Mouse (Mus musculus): Measurements from ENCODE around the gene Ap2b1. TPM values are rescaled to one million over a fixed set of nuclear protein-coding genes. Genes with fewer than 3 reads are reported as not detected.
"Not testable (repeated sequence)": the region's sequence is repeated elsewhere in the genome, so short reads cannot be mapped to it uniquely, and the experiment has no call there.

Ap2b1 gene
- total RNA-seq (2021), result 100 to 1,000 TPM; 329 to 361 TPM

DNA sequence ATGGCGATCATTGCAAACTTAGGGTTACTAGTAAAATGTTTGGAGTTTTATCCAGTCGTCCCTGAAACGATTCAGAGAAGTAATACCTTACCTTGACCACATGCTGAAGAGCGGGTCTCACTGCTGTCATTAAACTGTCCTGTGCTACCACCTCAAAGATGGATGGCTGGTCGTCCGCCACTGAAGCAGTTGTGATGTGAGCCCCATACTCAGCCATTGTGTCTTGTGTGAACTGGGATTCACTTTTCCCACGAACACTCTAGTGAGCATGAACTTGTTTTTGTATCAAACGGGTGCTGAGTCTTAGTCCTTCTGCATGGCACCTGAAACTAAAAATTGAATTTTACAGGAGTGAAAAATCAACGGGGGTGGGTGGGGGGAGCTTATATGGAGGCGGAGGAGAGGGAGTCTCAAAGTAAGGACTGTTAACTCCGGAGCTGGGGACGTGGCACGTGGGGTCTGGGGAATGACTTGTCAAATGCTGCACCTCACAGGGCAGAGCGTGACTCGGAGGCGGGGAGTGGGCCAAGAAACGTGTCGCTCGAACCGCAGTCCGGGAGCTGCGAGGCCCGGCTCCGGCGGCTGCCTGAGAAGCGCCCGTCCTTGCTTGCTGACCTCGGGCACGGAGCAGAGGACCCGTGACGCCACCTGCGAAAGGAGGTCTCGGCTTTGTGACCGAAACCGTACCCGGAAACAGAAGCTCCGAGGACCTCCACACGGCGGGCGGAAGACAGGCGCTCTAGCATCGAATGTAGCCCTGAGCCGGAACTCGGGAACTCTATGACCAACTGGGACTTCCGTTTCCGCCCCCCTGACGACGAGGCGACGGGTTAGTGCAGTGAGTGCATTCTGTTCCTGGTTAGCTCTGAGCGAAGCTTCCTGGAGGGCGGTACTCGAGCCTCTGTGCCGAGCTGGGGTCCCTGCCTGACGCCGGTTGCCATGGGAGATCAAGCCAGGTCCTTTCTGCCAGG, at the start of gene Ap2b1:
TSS of gene Ap2b1 (plus strand) at position 800 of the 971 bp plus-strand sequence.
- peak; percentile 93 to 94 for DNase-seq

DNA sequence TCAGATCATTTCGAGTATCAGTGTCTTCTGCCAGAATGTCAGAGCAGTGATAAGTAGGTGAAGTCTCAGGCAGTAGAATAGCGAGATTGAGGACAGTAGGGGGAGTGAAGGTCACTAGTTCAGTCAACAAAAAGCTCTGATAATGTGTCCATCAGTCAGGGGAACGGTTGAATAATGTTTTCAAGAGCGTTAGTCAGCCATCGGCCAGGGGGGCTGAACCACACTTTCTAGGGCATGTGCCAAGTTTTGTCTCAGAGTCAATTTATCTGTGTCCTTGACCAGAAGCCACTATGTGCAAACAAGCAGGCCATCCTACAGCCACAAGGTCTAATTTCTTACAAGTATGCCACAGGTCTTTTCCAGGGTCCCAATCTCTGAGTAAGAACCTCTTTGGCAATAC, 41.6 kb upstream of the Ap2b1 start:
- not testable (repeated sequence) for DNase-seq

DNA sequence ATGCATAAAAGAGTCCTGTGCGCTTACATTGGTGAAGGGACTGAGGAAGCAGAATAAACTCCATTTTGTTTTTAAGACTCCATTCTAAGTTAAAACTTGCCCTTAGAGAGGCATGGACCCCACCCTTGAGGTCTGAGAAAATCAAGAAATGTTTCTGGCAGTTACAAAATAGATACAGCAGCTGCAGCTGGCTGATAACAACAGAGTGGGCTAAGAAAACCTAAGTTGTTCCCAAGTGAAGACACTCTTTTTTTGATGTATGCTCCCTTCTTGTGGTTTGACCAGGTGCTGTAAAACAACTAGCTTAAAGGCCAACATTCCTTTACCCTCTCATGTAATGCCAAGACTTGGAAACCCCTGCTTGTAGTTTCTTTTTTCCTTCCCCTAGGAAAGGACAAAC, 36.2 kb upstream of the Ap2b1 start:
- no peak for DNase-seq

DNA sequence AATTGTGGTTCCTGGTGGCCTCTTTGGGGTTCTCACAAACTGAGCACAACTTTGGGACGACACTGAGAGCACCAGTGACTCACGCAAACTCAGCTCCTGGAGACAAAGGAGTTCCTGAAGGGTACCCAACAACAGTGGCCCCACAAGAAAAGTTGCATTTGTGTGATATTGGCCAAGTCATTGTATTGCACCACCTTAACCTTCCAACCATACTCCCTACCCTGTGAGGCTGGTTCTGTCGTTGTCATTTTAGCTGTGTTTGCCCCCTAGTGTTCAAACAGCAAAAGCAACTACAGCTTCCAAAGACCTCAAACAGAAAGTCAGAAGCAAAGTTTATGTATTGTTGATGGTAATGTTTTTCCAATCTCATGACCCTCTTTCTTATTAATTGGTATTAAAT, 35.7 kb upstream of the Ap2b1 start:
- no peak for DNase-seq

DNA sequence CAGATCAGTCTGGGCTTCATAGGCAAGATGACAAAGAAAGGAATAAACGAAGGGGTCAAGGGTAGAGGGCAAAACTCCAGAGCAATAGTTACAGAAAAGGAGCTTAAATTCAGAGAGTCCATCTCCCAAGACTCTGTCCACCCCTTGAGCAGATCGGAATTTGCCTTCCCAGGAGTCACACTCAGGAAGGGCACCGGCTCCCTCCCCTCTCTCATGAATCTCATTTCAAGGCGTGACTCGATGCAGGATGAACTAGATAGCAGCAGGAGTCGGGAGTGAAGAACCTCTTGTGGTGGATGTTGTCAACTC, 28.0 kb upstream of the Ap2b1 start:
- no peak for DNase-seq

DNA sequence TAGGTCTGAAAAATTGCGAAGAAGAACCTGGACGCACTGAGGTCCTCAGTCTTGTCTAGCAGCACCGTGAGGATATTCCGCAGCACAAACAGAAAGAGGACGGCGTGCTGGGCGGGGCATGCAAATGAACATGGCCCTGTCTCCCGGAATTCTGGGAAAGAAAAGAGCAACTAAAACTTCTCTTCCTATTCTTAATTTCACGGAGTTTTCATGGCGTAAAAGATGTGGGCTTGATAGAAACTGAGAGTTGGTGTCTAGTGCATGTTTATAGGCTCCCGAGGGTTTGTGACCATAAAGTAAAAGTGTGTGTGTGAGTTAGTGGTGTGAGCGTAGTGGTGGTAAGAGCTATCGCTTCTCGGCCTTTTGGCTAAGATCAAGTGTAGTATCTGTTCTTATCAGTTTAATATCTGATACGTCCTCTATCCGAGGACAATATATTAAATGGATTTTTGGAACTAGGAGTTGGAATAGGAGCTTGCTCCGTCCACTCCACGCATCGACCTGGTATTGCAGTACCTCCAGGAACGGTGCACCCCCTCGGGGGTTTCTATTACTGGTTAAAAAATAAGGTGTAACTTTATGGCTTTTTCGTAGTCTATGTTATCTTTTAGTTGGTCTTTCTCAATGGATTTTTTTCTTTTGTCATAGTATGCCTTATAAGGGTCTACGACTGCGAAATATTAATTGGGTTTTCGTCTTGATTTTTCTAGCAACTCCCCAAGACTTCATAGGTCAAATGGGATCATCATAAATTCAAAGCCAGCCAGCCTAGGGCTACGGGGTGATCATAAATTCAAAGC, 27.5 kb upstream of the Ap2b1 start:
- peak; percentile 72 to 78 for DNase-seq

DNA sequence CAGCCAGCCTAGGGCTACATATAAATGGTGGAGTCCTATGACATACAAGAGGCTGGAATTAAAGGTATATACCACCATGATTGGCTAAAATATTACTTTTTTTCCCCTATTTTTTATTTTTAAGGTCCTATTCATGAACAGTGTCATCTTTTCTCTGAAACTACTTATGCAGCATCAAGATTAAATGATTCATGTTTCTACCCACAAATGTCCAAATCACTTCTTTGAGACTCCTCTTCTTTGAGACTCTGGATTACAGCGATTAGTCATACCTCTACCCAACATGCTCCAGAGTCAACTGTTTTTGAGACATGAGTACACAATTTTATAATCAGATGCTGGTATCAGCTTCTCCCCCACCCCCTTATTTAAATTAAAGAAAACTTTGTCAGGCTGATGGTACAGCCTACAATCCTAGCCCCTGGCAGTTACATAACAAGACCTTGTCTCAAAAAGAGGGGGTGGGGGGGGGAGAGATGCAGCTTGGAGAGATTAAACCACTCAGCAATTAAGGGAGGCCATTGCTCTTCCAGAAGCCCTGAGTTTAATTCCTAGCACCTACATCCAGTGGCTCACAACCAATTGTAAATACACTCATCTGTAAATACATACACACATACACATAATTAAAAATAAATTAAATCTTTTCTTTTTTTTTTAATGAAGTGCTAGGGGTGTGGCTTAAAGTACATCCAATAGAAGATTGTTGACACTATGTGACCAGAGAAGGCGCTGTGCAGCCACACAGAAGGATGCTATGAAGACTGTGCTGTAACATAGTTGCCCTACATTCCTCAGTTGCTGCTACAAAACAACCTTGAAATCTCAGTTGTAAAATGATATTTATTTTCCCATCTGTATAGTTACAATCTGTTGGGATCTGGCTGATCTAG, 26.6 kb upstream of the Ap2b1 start:
- DNase-seq, result no peak

DNA sequence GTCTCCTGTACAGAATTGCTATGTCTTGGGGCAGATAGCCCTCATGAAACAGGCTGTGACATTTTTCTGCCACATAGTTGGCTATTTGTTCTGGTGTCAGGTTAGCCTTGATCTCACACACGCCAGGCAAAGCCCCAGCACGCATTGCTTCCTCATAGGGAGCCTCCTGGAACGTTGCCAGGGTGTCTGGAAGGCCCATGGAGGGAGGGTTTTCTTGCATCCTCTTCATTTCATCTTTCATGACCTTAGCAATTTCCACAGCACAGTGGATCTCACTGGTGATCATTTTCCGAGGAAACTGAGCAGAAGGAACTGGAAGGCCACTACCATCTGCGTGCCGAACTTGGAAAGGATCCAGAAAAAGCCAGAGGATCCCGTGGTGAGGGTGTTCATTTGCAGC, 22.6 kb upstream of the Ap2b1 start:
- no peak for DNase-seq

DNA sequence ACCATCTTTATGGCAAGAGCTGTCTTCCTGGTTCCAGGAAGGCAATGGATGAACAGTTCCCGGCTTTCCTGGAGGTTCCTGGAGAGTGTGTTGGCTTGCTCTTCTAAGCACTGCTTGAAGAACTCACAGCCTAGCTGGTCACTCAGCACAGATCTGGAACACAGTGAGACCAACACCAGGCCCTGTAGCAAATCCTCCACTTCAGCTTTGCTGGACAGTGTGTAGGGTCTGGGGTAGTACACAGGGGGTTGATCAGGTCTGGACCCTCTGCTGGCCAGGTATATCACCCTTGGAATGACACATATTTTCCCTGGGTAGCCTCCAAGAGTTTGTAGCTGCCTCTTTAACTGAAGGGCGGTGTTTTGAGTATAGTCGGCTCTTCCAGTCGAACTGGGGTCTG, 19.8 kb upstream of the Ap2b1 start:
- DNase-seq, result no peak

DNA sequence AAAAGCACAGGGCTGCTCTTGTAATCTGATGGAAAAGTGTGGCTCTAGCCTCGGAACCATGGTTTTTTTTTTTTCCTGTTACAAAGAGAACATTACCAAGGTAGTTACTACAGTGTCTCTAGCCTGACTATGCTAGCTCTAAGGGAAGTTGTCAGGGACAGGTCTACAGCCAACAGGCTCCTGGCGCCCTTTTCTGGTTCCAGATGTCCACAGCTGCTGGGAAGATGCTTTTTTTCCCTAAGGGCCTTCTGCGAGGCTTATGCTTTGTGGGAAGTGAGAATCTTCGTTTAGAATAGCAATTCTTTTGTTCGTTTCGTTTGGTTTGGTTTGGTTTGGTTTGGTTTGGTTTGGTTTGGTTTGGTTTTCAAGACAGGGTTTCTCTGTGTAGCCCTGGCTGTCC, 19.1 kb upstream of the Ap2b1 start:
- DNase-seq, result no peak

DNA sequence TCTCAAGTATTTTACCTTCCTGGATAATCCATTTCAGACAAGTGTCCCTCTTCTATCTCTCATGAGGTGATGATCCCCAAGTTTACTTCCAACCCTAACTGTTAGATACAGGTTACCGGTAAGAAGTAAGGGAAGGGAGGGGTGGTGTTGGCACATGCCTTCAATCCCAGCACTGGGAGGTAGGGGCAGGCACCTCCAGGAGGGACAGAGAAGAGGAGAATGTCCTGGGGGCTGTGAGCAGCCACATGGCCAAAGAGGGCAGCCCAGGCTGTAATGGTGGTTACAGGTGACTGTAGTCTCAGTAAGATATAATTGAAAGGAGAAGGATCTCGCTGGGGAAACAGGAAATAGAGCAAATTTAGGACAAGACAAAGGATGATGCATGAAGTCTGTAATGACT, 16.7 kb upstream of the Ap2b1 start:
- DNase-seq, result no peak

DNA sequence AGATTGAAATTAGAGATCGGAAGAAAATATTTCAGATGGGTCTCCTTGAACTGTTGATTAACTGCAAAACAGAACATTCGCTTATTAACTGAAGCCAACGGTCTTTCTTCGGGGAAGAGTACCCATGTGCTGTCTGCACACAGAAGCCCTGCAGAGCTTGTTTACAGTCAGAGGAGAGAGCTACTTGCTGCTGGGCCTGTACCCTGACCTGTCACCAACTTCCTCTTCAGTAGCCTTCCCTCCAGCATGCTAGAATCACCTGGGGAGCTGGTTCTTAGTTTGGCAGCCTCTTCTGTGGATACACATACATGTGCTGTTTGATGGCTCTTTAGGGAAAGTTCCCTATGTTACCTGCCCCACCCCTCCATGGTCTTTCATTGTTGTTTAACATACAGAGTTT, 13.2 kb upstream of the Ap2b1 start:
- DNase-seq, result no peak

DNA sequence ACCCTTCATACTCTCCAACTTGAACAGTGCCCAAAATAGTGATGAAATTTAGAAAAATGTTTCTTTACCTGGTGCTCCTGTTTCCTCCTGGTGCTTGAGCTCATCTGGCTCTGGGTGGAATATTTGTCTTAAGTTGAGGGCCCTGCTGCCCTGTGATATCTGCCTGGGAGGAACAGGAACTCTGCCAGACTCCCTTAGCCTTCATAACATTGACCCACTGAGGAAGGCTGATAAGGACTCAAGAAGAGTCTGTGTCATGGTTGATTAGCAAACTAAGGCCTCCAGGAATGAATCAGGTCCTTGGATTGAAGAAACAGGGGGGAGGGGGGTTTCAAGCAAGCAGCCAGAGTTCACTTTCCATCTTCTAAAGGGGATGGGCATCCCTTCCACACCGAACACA, 12.3 kb upstream of the Ap2b1 start, which contains the start of gene Slfn14:
TSS of gene Slfn14 (minus strand) at position 161 of the 400 bp plus-strand sequence.
- DNase-seq, result no peak

DNA sequence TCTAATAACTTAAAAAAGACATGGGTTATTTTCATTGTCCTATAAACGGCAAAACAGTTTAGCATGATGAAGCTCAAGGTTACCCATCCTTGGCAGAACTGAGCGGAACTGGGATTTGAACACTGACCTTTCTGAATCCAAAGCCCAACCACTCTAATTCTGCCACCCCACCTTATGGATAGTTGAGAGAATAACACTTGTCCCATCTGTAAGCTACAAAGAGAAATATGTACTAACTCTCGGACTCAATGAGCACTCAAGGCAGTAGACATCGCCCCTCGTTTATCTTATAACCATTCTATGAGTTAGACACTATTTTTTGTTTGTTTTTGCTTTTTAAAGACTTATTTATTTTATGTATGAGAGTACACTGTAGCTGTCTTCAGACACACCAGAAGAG, 9.8 kb upstream of the Ap2b1 start:
- DNase-seq, result no peak

DNA sequence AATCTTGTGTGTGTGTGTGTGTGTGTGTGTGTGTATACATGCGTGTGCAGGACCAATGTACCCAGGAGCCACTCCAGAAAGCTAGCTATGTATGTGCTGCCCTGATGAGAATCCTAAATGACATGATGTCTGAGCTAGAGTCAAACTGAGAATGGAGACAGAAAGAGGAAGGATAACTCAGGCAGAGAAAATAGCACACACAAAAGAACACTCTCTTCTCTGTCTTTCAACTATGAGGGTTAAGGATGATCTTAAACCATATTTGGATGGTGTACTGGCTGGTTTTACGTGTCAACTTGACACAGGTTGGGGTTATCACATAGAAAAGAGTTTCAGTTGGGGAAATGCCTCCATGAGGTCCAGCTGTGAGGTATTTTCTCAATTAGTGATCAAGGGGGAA, 9.2 kb upstream of the Ap2b1 start:
- DNase-seq, result no peak

DNA sequence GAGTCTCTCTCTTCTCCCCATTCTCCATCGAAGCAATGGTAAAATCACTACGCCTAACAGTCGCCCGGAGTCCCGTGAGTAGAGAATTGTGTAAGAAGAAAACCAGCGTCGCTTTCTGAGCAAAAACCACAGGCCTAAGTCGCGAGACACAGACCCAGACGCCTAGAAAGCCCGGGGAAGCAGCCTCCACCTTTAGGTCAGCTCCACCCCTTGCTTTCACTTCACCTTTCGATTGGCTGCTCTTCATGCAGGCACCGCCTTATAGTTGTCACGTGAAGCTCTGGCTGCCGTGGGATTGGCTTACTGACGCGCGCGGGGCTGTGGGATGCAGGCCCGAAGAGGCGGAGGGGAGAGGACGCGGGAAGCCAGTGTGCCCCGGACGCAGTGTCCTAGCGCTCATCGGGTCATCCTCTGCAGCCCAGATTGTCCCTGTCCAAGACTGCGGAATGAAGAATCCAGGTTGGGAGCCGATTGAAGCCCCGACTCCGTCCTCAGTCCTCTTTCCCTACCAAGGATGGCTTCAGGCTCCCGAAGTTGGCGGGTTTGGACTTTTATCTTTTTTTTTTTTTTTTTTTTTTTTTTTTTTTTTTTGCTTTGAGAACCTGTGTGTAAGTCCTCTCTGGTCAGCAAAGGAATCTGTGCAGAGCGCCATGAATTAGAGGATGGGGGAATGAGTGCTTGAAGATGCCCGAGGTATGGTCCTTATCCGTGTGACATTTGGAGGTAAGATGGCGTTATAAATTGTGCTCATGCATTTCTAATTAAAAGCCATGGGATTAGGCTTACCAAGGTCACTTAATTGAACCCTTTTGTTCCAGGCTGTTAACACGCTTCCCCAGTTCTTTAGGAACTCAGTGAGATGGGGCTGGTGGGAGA, 7.2 kb upstream of the Ap2b1 start:
- DNase-seq, result peak; percentile 93 to 94

DNA sequence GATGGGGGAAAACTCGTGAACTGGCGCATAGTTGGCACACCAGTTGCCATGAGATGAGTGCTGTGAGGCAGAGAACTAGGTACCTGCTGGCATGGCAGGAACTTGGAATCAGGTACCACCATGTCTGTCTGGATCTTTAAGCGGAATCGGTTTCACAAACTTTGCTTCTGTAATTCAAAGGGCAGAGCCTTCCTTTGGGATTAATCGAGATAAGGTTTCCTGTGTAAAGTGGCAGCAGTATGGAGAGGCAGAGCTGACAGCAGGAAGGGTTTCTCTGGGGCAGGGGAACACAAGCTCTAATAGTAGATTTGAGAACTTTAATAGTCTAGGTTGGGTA, 6.6 kb upstream of the Ap2b1 start:
- no peak for DNase-seq

DNA sequence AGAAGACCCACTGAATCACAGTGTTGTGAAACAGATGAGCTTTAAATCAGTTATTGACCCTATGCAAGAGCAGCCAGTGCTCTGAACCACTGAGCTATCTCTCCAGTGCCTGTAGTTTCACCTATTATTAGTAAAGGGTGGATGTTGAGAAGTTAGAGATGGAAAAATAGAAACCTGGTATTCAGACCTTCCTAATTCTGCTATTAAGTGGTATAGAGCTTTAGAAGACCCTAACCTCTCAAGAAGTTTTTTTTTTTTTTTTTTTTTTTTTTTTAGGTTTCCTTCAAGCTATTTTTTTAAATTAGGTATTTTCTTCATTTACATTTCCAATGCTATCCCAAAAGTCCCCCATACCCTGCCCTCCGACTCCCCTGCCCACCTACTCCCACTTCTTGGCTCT, 5.6 kb upstream of the Ap2b1 start:
- DNase-seq, result no peak

DNA sequence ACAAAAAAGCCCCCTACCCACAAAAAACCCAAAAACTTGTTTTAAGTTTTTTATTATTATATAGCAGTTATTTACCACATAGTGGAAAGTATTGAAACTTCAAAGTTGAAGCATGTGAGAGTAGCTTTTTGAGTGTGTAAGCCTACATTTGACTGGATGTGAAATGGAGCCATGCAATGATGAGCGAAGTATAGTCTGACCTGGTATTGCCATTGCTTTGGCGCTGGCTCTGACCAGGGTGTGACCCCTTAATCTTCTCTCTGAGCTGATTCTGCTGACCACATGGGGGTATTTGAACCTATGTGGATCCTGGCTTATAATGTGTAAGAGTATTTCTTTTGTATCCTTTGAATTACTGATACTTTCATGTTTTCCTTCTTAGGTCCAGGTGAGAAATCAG, 4.7 kb upstream of the Ap2b1 start:
- DNase-seq, result no peak

DNA sequence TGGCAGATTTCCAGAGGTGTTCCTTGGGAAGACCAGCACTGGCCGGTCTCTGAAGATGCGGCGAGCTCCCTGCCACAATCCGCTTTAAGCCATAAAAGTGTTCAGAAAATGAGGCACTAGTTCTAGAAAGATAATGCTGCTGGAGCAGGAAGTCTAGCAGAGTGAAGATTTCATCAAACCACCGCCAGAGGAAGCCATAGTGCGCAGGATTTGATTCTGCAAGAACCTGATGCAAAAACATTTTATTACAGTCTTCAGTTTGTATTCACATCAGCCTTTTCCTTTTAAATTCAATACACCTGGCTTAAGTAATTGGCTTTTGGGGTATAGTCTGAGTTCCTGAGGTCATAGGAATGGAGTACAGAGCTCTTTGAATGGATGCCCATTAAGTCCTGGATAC, 1.0 kb upstream of the Ap2b1 start:
- no peak for DNase-seq

DNA sequence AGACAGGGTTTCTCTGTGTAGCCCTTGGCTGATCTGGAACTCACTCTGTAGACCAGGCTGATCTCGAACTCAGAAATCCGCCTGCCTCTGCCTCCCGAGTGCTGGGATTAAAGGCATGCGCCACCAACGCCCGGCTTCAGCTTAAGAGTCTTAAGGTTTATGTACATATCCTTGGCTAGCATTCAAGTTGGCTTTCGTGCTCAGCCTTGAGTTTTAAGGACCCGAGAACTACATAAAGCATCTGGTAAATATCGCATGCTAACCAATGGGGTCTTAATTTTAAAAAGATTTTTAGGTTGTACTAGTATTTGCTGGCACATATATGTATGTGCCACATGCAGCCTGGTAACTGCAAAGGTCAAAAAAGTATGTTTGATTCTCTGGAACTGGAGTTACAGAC, 900 bp downstream of the Ap2b1 start:
- no peak for DNase-seq

DNA sequence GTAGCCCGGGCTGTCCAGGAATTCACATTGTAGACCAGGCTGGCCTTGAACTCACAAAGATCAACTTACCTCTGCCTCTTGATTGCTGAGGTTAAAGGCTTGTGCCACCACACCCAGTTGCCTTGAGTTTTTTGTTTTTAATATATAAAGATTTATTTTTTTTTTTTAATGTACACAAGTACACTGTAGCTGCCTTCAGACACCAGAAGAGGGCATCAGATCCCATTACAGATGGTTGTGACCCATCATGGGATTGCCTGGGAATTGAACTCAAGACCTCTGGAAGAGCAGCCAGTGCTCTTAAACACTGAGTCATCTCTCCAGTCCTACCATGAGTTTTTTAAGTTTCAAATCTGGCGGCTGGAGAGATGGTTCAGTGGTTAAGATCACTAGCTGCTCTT, 2.6 kb downstream of the Ap2b1 start:
- no peak for DNase-seq

Data from layer of hippocampus, postnatal 36 days (tissue).